Mouse (Mus musculus): ENCODE results near the gene Zfp57.

DNA sequence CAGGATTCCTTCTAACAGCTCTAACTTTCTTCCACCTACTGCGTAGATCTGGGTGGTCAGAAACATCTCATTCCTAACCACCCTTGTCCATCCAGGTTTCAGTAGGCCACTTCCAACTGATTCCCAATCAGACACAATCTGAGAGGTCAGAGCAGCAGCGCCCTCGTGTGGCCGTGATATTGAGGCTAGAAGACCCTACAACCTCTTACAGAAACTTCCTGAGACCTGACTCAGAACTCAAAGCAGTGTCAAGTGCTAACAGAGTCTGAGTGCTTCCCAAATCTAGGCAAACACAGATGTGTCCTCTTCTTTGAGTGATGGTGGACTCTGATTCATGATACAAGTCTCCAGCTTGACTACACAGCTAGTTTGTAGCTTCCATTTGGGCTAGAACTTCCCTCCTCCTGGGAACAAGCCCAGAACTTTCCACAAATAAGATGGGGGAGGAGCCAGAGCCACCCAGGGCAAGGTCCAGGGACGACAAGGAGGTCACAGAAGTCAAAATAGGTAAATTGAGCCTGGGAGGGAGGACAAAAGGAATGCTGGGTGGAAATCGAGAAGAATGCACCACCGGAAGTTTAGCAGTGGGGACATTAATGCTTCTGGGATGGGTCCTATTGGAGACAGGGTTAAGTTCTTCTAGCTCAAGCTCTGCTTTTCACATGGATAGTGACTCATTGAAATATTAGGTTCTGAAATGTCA, 3.8 kb upstream of the Zfp57 start:
- TF ChIP-seq POLR2A (IDR thresholded peaks at IDR 0.05; ENCODE audit: extremely low read depth, insufficient read depth, low read length) (no peak), CTCF (IDR thresholded peaks at IDR 0.05; ENCODE audit: extremely low read depth, insufficient read depth, low read length) (peak; percentile 70)

Data from cortical plate, adult 2 months (tissue).